Mouse (Mus musculus) midbrain, embryonic 13.5 days (tissue): ENCODE results near the gene Pogz. TPM values are rescaled to one million over a fixed set of nuclear protein-coding genes. Genes with fewer than 3 reads are reported as not detected.

ENCODE experiments used
- ATAC-seq: fragments of 200-750 bp; cut with Nextera tagmentation; 2 replicates; pipeline ENCODE4 v1.8.0; 2017; ENCODE audit warnings: mild to moderate bottlenecking, moderate TSS enrichment, moderate library complexity
- H3K27ac ChIP-seq: fragments of 300-500 bp; sonication (generic); 2 replicates; pipeline ENCODE4 v1.5.1; 2015; ENCODE audit warnings: inconsistent platforms, mild to moderate bottlenecking, moderate library complexity
- H3K27me3 ChIP-seq: fragments of 300-500 bp; sonication (generic); 2 replicates; pipeline ENCODE4 v1.6.1; 2015; ENCODE audit warnings: mild to moderate bottlenecking, inconsistent platforms
- H3K36me3 ChIP-seq: fragments of 300-500 bp; sonication (generic); 2 replicates; pipeline ENCODE4 v1.6.1; 2015; ENCODE audit warnings: mild to moderate bottlenecking, inconsistent platforms
- H3K4me1 ChIP-seq: fragments of 300-500 bp; sonication (generic); replicated peaks from 2 replicates; pipeline ENCODE4 v1.6.1; 2015; ENCODE audit warnings: inconsistent platforms
- H3K4me2 ChIP-seq: fragments of 300-500 bp; sonication (generic); replicated peaks from 2 replicates; pipeline ENCODE4 v1.6.1; 2015; ENCODE audit warnings: moderate library complexity, mild to moderate bottlenecking, inconsistent platforms
- H3K4me3 ChIP-seq: fragments of 300-500 bp; sonication (generic); replicated peaks from 2 replicates; pipeline ENCODE4 v1.5.1; 2015; ENCODE audit warnings: mild to moderate bottlenecking, inconsistent platforms
- H3K9ac ChIP-seq: fragments of 300-500 bp; sonication (generic); replicated peaks from 2 replicates; pipeline ENCODE4 v1.6.1; 2015; ENCODE audit warnings: mild to moderate bottlenecking, inconsistent platforms
- H3K9me3 ChIP-seq: fragments of 300-500 bp; sonication (generic); 2 replicates; pipeline ENCODE4 v1.6.1; 2016; ENCODE audit warnings: mild to moderate bottlenecking, inconsistent platforms
- WGBS: fragments of 180-500 bp; shearing (Covaris S2); methylation state at CpG from one replicate; pipeline ENCODE4 v1.1.7; 2015; 5-methylcytosine and 5-hydroxymethylcytosine counted together
- polyA plus RNA-seq: library from polyadenylated mRNA; unstranded; fragments of >200 nt; fragmentation: Nextera tagmentation; extraction: Ambion mirVana; gene quantifications from 2 replicates; pipeline ENCODE4 v1.2.1, GENCODE M21; 2015

The Pogz gene
- polyA plus RNA-seq = 26.9 and 27.3 TPM in 2 replicates

- Histone ChIP-seq H3K27ac (peak within 1 kb of the TSS; percentile 99), H3K36me3 (no peaks in the 10 kb centered on the region), H3K9ac (peak within 1 kb of the TSS; percentile 86), H3K4me3 (peak within 1 kb of the TSS; percentile 63), H3K4me2 (peak within 1 kb of the TSS; percentile 85), H3K9me3 (no peaks in the 10 kb centered on the region), H3K4me1 (peaks cover 28% of the 10 kb centered on the region), H3K27me3 (no peaks in the 10 kb centered on the region)
- 0% methylated on average over 56 of the region's 57 CpGs for WGBS
- peak; percentile 90 for ATAC-seq
Observed at GRCm38 (mm10) chr3:94837183-94837890, at the start of gene Pogz. Gene Pogz, plus strand, starts transcription at chr3:94837567.

- Histone ChIP-seq H3K36me3 (no peaks in the 10 kb centered on the region), H3K9ac (no peak overlapping the region), H3K9me3 (no peaks in the 10 kb centered on the region), H3K27me3 (peaks cover 6% of the 10 kb centered on the region; the same call in 1 of the 2 replicates), H3K4me1 (peaks cover 19% of the 10 kb centered on the region), H3K4me2 (no peak overlapping the region), H3K4me3 (no peak overlapping the region), H3K27ac (no peak overlapping the region)
- 88% methylated on average over 1 of the region's 1 CpGs for WGBS
- ATAC-seq = no peak
Observed at GRCm38 (mm10) chr3:94789071-94789470, 48.3 kb upstream of the Pogz start.

- H3K36me3 ChIP-seq = no peaks in the 10 kb centered on the region
- WGBS = 83% methylated on average over 2 of the region's 2 CpGs
Observed at GRCm38 (mm10) chr3:94789516-94789915, 47.9 kb upstream of the Pogz start.

GRCm38 (mm10) chr3:94792258-94792657 is 45.1 kb upstream of the Pogz start:
- Histone ChIP-seq H3K27ac (no peak overlapping the region), H3K27me3 (no peaks in the 10 kb centered on the region), H3K9me3 (no peaks in the 10 kb centered on the region), H3K4me3 (no peak overlapping the region), H3K4me1 (peaks cover 7% of the 10 kb centered on the region; the same call in 1 of the 2 replicates), H3K9ac (no peak overlapping the region), H3K36me3 (no peaks in the 10 kb centered on the region), H3K4me2 (no peak overlapping the region)
- WGBS = 89% methylated on average over 2 of the region's 2 CpGs
- ATAC-seq = no peak

More at GRCm38 (mm10) chr3:94789516-94789915, 47.9 kb upstream of the Pogz start:
- no peak overlapping the region for H3K9ac ChIP-seq
- H3K27ac ChIP-seq = no peak overlapping the region
- H3K4me2 ChIP-seq = no peak overlapping the region
- H3K4me3 ChIP-seq = no peak overlapping the region
- no peak for ATAC-seq
- H3K4me1 ChIP-seq = peaks cover 19% of the 10 kb centered on the region
- no peaks in the 10 kb centered on the region for H3K9me3 ChIP-seq
- H3K27me3 ChIP-seq = peaks cover 5% of the 10 kb centered on the region; the same call in 1 of the 2 replicates

- Histone ChIP-seq H3K36me3 (no peaks in the 10 kb centered on the region), H3K4me3 (no peak overlapping the region), H3K4me2 (no peak overlapping the region), H3K4me1 (peaks cover 3% of the 10 kb centered on the region; the same call in 1 of the 2 replicates), H3K9ac (no peak overlapping the region), H3K9me3 (no peaks in the 10 kb centered on the region), H3K27me3 (no peaks in the 10 kb centered on the region), H3K27ac (no peak overlapping the region)
- 93% methylated on average over 2 of the region's 2 CpGs for WGBS
- no peak for ATAC-seq
Observed at GRCm38 (mm10) chr3:94793672-94794071, 43.7 kb upstream of the Pogz start.

- ATAC-seq = no peak
- H3K9ac ChIP-seq = no peak overlapping the region
- WGBS = 48% methylated on average over 2 of the region's 2 CpGs
Observed at GRCm38 (mm10) chr3:94794359-94794758, 43.0 kb upstream of the Pogz start.

GRCm38 (mm10) chr3:94795596-94796140 is 41.7 kb upstream of the Pogz start:
- no peak overlapping the region for H3K27ac ChIP-seq
- no peaks in the 10 kb centered on the region for H3K9me3 ChIP-seq
- no peaks in the 10 kb centered on the region for H3K36me3 ChIP-seq
- no peak overlapping the region for H3K4me3 ChIP-seq
- no peak overlapping the region for H3K4me2 ChIP-seq
- H3K9ac ChIP-seq = no peak overlapping the region
- ATAC-seq = no peak
- H3K27me3 ChIP-seq = no peaks in the 10 kb centered on the region
- WGBS = 57% methylated on average over 7 of the region's 7 CpGs
- peaks cover 3% of the 10 kb centered on the region; the same call in 1 of the 2 replicates for H3K4me1 ChIP-seq

More at GRCm38 (mm10) chr3:94794359-94794758, 43.0 kb upstream of the Pogz start:
- H3K27ac ChIP-seq = no peak overlapping the region
- no peak overlapping the region for H3K4me3 ChIP-seq
- H3K36me3 ChIP-seq = no peaks in the 10 kb centered on the region
- no peaks in the 10 kb centered on the region for H3K9me3 ChIP-seq
- H3K4me1 ChIP-seq = peaks cover 3% of the 10 kb centered on the region; the same call in 1 of the 2 replicates
- no peaks in the 10 kb centered on the region for H3K27me3 ChIP-seq
- H3K4me2 ChIP-seq = no peak overlapping the region

- Histone ChIP-seq H3K36me3 (no peaks in the 10 kb centered on the region), H3K9ac (no peak overlapping the region), H3K27me3 (no peaks in the 10 kb centered on the region), H3K4me3 (no peak overlapping the region), H3K27ac (no peak overlapping the region), H3K4me1 (peaks cover 3% of the 10 kb centered on the region; the same call in 1 of the 2 replicates), H3K9me3 (no peaks in the 10 kb centered on the region), H3K4me2 (no peak overlapping the region)
- no peak for ATAC-seq
Observed at GRCm38 (mm10) chr3:94796181-94796580, 41.2 kb upstream of the Pogz start.

GRCm38 (mm10) chr3:94804146-94804545 is 33.2 kb upstream of the Pogz start:
- no peaks in the 10 kb centered on the region for H3K27me3 ChIP-seq
- no peaks in the 10 kb centered on the region for H3K36me3 ChIP-seq
- H3K27ac ChIP-seq = peak overlapping the region; percentile 48
- peaks cover 4% of the 10 kb centered on the region; the same call in 1 of the 2 replicates for H3K4me1 ChIP-seq
- peak overlapping the region; percentile 30 for H3K4me2 ChIP-seq
- H3K9me3 ChIP-seq = no peaks in the 10 kb centered on the region
- ATAC-seq = no peak
- H3K9ac ChIP-seq = 0 out of 2 replicates have a peak overlapping the region, but pooled peaks have one; percentile 32
- WGBS = 10% methylated on average over 10 of the region's 10 CpGs
- no peak overlapping the region for H3K4me3 ChIP-seq

GRCm38 (mm10) chr3:94804976-94805375 is 32.4 kb upstream of the Pogz start:
- Histone ChIP-seq H3K27me3 (no peaks in the 10 kb centered on the region), H3K9ac (no peak overlapping the region), H3K4me3 (no peak overlapping the region), H3K27ac (no peak overlapping the region), H3K4me2 (no peak overlapping the region), H3K9me3 (no peaks in the 10 kb centered on the region), H3K4me1 (peaks cover 4% of the 10 kb centered on the region; the same call in 1 of the 2 replicates), H3K36me3 (no peaks in the 10 kb centered on the region)
- no peak for ATAC-seq
- WGBS = 82% methylated on average over 4 of the region's 4 CpGs

- no peaks in the 10 kb centered on the region for H3K36me3 ChIP-seq
- H3K4me3 ChIP-seq = no peak overlapping the region
- 88% methylated on average over 1 of the region's 1 CpGs for WGBS
- no peak overlapping the region for H3K9ac ChIP-seq
- no peak overlapping the region for H3K27ac ChIP-seq
- peaks cover 4% of the 10 kb centered on the region; the same call in 1 of the 2 replicates for H3K4me1 ChIP-seq
- H3K27me3 ChIP-seq = no peaks in the 10 kb centered on the region
- no peak overlapping the region for H3K4me2 ChIP-seq
- no peaks in the 10 kb centered on the region for H3K9me3 ChIP-seq
- ATAC-seq = no peak
Observed at GRCm38 (mm10) chr3:94808296-94808695, 29.1 kb upstream of the Pogz start.

- ATAC-seq = no peak
- H3K27me3 ChIP-seq = no peaks in the 10 kb centered on the region
- no peaks in the 10 kb centered on the region for H3K4me1 ChIP-seq
- no peak overlapping the region for H3K27ac ChIP-seq
- H3K4me3 ChIP-seq = no peak overlapping the region
- no peaks in the 10 kb centered on the region for H3K36me3 ChIP-seq
- H3K9me3 ChIP-seq = no peaks in the 10 kb centered on the region
- H3K9ac ChIP-seq = no peak overlapping the region
- WGBS = 22% methylated on average over 4 of the region's 4 CpGs
- H3K4me2 ChIP-seq = no peak overlapping the region
Observed at GRCm38 (mm10) chr3:94811628-94812027, 25.7 kb upstream of the Pogz start.
